Mouse (Mus musculus) embryonic facial prominence, embryonic 13.5 days (tissue): Measurements from ENCODE around the gene Wfdc6b. TPM values are rescaled to one million over a fixed set of nuclear protein-coding genes. Genes with fewer than 3 reads are reported as not detected.

Experiments
- ATAC-seq: fragments of 200-750 bp; cut with Nextera tagmentation; 2 replicates; pipeline ENCODE4 v1.8.0; 2017; ENCODE audit warnings: low read depth; ENCODE audit not compliant: insufficient number of reproducible peaks, insufficient read depth, low FRiP score, low TSS enrichment
- H3K27ac ChIP-seq: fragments of 300-500 bp; sonication (generic); 2 replicates; pipeline ENCODE4 v1.5.1; 2015; ENCODE audit warnings: moderate library complexity, mild to moderate bottlenecking, inconsistent platforms
- H3K27me3 ChIP-seq: fragments of 300-500 bp; sonication (generic); 2 replicates; pipeline ENCODE4 v1.6.1; 2015; ENCODE audit warnings: mild to moderate bottlenecking, inconsistent platforms
- H3K36me3 ChIP-seq: fragments of 300-500 bp; sonication (generic); 2 replicates; pipeline ENCODE4 v1.6.1; 2015; ENCODE audit warnings: mild to moderate bottlenecking, inconsistent platforms
- H3K4me1 ChIP-seq: fragments of 300-500 bp; sonication (generic); 2 replicates; pipeline ENCODE4 v1.6.1; 2015; ENCODE audit warnings: inconsistent platforms
- H3K4me2 ChIP-seq: fragments of 300-500 bp; sonication (generic); 2 replicates; pipeline ENCODE4 v1.6.1; 2015; ENCODE audit warnings: moderate library complexity, mild to moderate bottlenecking, inconsistent platforms
- H3K4me3 ChIP-seq: fragments of 300-500 bp; sonication (generic); 2 replicates; pipeline ENCODE4 v1.5.1; 2015; ENCODE audit warnings: mild to moderate bottlenecking, inconsistent platforms
- H3K9ac ChIP-seq: fragments of 300-500 bp; sonication (generic); 2 replicates; pipeline ENCODE4 v1.6.1; 2015; ENCODE audit warnings: mild to moderate bottlenecking, inconsistent platforms
- H3K9me3 ChIP-seq: fragments of 300-500 bp; sonication (generic); 2 replicates; pipeline ENCODE4 v1.6.1; 2016; ENCODE audit warnings: inconsistent platforms
- WGBS: fragments of 180-500 bp; shearing (Covaris S2); methylation state at CpG from one replicate; pipeline ENCODE4 v1.1.7; 2015; ENCODE audit warnings: mixed read lengths; 5-methylcytosine and 5-hydroxymethylcytosine counted together
- polyA plus RNA-seq: library from polyadenylated mRNA; unstranded; fragments of >200 nt; fragmentation: Nextera tagmentation; extraction: Ambion mirVana; gene quantifications from 2 replicates; pipeline ENCODE4 v1.2.1, GENCODE M21; 2015

Gene Wfdc6b
- polyA plus RNA-seq, 1 experiment from 2014 or later: not detected

GRCm38 (mm10) chr2:164615386-164615785 is 2.1 kb downstream of the Wfdc6b start:
- Histone ChIP-seq H3K27me3 (no peaks in the 10 kb centered on the region), H3K27ac (no peak overlapping the region), H3K9ac (no peak overlapping the region), H3K4me2 (no peak overlapping the region), H3K4me3 (no peak overlapping the region), H3K36me3 (no peaks in the 10 kb centered on the region), H3K9me3 (no peaks in the 10 kb centered on the region), H3K4me1 (peaks cover 8% of the 10 kb centered on the region)
- WGBS: 91% methylated on average over 3 of the region's 3 CpGs
- no peak for ATAC-seq

- Histone ChIP-seq H3K36me3 (no peaks in the 10 kb centered on the region), H3K4me2 (no peak overlapping the region), H3K27me3 (no peaks in the 10 kb centered on the region), H3K9me3 (no peaks in the 10 kb centered on the region), H3K27ac (no peak overlapping the region), H3K9ac (no peak overlapping the region), H3K4me3 (no peak overlapping the region), H3K4me1 (no peaks in the 10 kb centered on the region)
- ATAC-seq: no peak
- WGBS: 70% methylated on average over 5 of the region's 5 CpGs
Observed at GRCm38 (mm10) chr2:164619050-164619449, 5.7 kb downstream of the Wfdc6b start.

- H3K36me3 ChIP-seq: no peaks in the 10 kb centered on the region
- no peaks in the 10 kb centered on the region for H3K27me3 ChIP-seq
- ATAC-seq: no peak
- H3K9me3 ChIP-seq: no peaks in the 10 kb centered on the region
- no peaks in the 10 kb centered on the region for H3K4me1 ChIP-seq
- 87% methylated on average over 4 of the region's 4 CpGs for WGBS
- H3K9ac ChIP-seq: no peak overlapping the region
- no peak overlapping the region for H3K27ac ChIP-seq
- no peak overlapping the region for H3K4me3 ChIP-seq
- no peak overlapping the region for H3K4me2 ChIP-seq
Observed at GRCm38 (mm10) chr2:164621775-164622174, 8.5 kb downstream of the Wfdc6b start.

- 77% methylated on average over 9 of the region's 9 CpGs for WGBS
- H3K4me1 ChIP-seq: no peaks in the 10 kb centered on the region
Observed at GRCm38 (mm10) chr2:164635266-164635665, 21.9 kb downstream of the Wfdc6b start.

GRCm38 (mm10) chr2:164638696-164639095 is 25.4 kb downstream of the Wfdc6b start, which contains the start of gene Wfdc16:
Gene Wfdc16 (minus strand): TSS chr2:164638796.
- no peaks in the 10 kb centered on the region for H3K9me3 ChIP-seq
- ATAC-seq: no peak
- no peaks in the 10 kb centered on the region for H3K4me1 ChIP-seq
- H3K4me3 ChIP-seq: no peak within 1 kb of the TSS
- no peak within 1 kb of the TSS for H3K4me2 ChIP-seq
- H3K36me3 ChIP-seq: no peaks in the 10 kb centered on the region
- H3K27me3 ChIP-seq: no peaks in the 10 kb centered on the region
- 83% methylated on average over 3 of the region's 3 CpGs for WGBS
- no peak within 1 kb of the TSS for H3K27ac ChIP-seq
- H3K9ac ChIP-seq: no peak within 1 kb of the TSS

More at GRCm38 (mm10) chr2:164635266-164635665, 21.9 kb downstream of the Wfdc6b start:
- Histone ChIP-seq H3K4me3 (no peak overlapping the region), H3K27ac (no peak overlapping the region), H3K4me2 (no peak overlapping the region), H3K9me3 (no peaks in the 10 kb centered on the region), H3K36me3 (no peaks in the 10 kb centered on the region), H3K27me3 (no peaks in the 10 kb centered on the region), H3K9ac (no peak overlapping the region)
- ATAC-seq: no peak

GRCm38 (mm10) chr2:164641129-164641528 is 27.8 kb downstream of the Wfdc6b start:
- no peaks in the 10 kb centered on the region for H3K27me3 ChIP-seq
- no peak overlapping the region for H3K4me2 ChIP-seq
- ATAC-seq: no peak
- H3K9ac ChIP-seq: no peak overlapping the region
- no peaks in the 10 kb centered on the region for H3K9me3 ChIP-seq
- H3K4me3 ChIP-seq: no peak overlapping the region
- H3K36me3 ChIP-seq: no peaks in the 10 kb centered on the region
- no peaks in the 10 kb centered on the region for H3K4me1 ChIP-seq
- no peak overlapping the region for H3K27ac ChIP-seq
- 71% methylated on average over 7 of the region's 7 CpGs for WGBS

GRCm38 (mm10) chr2:164641881-164642673 is 28.8 kb downstream of the Wfdc6b start:
- H3K4me2 ChIP-seq: no peak overlapping the region
- no peaks in the 10 kb centered on the region for H3K27me3 ChIP-seq
- H3K4me3 ChIP-seq: no peak overlapping the region
- H3K27ac ChIP-seq: no peak overlapping the region
- ATAC-seq: no peak
- no peaks in the 10 kb centered on the region for H3K9me3 ChIP-seq
- no peaks in the 10 kb centered on the region for H3K36me3 ChIP-seq
- H3K4me1 ChIP-seq: no peaks in the 10 kb centered on the region
- 78% methylated on average over 13 of the region's 13 CpGs for WGBS
- no peak overlapping the region for H3K9ac ChIP-seq

GRCm38 (mm10) chr2:164655858-164656257 is 42.5 kb downstream of the Wfdc6b start, which contains the start of gene Wfdc10:
Gene Wfdc10 (plus strand): TSS chr2:164656046.
- Histone ChIP-seq H3K27me3 (peaks cover 7% of the 10 kb centered on the region), H3K9me3 (no peaks in the 10 kb centered on the region)

GRCm38 (mm10) chr2:164656483-164656882 is 43.2 kb downstream of the Wfdc6b start, which contains the start of gene Wfdc9:
Gene Wfdc9 (minus strand): TSS chr2:164656583.
- Histone ChIP-seq H3K4me2 (no peak within 1 kb of the TSS), H3K4me3 (no peak within 1 kb of the TSS), H3K9me3 (no peaks in the 10 kb centered on the region), H3K27me3 (peaks cover 7% of the 10 kb centered on the region), H3K36me3 (no peaks in the 10 kb centered on the region), H3K4me1 (no peaks in the 10 kb centered on the region; the same call in 1 of the 2 replicates), H3K27ac (no peak within 1 kb of the TSS), H3K9ac (no peak within 1 kb of the TSS)
- 83% methylated on average over 9 of the region's 9 CpGs for WGBS
- no peak for ATAC-seq

More at GRCm38 (mm10) chr2:164655858-164656257, 42.5 kb downstream of the Wfdc6b start, which contains the start of gene Wfdc10:
- Histone ChIP-seq H3K4me2 (no peak within 1 kb of the TSS), H3K9ac (no peak within 1 kb of the TSS), H3K4me1 (no peaks in the 10 kb centered on the region; the same call in 1 of the 2 replicates), H3K27ac (no peak within 1 kb of the TSS), H3K36me3 (no peaks in the 10 kb centered on the region), H3K4me3 (no peak within 1 kb of the TSS)
- WGBS: 11% methylated on average over 11 of the region's 11 CpGs
- ATAC-seq: no peak

- Histone ChIP-seq H3K4me1 (no peaks in the 10 kb centered on the region), H3K9ac (no peak overlapping the region), H3K4me2 (no peak overlapping the region), H3K36me3 (no peaks in the 10 kb centered on the region), H3K27ac (no peak overlapping the region), H3K9me3 (no peaks in the 10 kb centered on the region), H3K4me3 (no peak overlapping the region), H3K27me3 (no peaks in the 10 kb centered on the region)
- WGBS: 83% methylated on average over 7 of the region's 7 CpGs
- no peak for ATAC-seq
Observed at GRCm38 (mm10) chr2:164664851-164665250, 51.5 kb downstream of the Wfdc6b start.
